Mouse (Mus musculus): ENCODE data around the gene Fbn1. TPM values are rescaled to one million over a fixed set of nuclear protein-coding genes. Genes with fewer than 3 reads are reported as not detected.

Fbn1 gene
- polyA plus RNA-seq, 1 experiment from 2014 or later = 4.8 TPM

DNA sequence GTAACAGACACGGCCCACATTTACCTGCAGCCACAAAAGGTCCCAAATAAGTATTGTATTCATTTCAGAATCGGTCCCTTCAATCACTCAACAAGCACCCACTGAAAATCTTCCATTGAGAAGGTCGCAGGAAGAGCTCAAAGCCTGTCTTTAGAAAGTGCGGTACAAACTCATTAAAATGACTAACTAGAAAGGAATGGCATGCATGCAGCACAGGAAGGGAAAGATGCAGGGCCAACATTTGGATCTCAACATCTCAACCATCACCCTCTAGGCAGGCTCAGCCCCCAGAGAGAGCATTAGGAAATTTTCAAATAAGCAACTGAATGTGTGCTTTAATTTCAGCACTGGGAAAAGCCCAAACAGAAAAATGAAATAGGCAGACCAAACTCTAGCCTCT lies 36.1 kb downstream of the Fbn1 start:
- no peaks in the 10 kb centered on the region for H3K27me3 ChIP-seq (ENCODE audit: low read depth, poor library complexity, severe bottlenecking)
- no peak overlapping the region for H3K4me3 ChIP-seq
- WGBS = 91% methylated on average over 4 of the region's 4 CpGs

DNA sequence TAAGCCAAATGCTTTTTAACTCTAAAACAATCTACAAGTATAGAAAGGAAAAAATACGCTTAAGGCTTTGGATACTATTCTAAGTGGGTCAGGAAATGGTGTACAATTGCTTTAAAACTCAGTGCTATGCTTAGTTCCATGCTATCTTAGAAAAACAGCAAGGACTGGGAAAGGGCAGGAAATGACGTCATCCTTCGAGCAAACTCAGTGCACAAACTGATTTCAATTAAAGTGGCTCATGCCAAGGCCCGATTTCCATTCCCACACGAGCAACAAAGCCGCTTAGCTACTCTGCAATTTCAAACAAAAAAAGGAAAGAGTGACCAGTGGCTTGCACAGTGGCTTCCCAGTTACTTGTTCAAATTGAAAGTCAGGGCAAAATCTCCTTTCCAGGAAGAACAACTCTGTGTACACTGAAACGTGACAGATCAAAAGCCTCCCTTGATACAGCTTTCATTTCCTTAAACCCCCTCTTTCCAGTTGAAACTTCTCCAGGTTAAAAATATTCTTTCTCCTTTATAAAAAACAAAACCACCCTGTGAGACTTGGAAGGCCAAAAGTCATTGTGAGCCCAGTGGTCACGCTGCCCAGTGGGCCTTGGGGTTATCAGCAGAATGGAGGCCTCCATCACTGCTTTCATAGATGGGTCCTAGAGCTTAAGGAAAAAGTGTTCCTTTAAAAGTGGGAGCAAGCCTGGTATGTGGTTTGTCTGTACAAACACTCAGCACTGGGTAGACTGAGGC lies 37.1 kb downstream of the Fbn1 start:
- no peak for DNase-seq (ENCODE audit: low spot score)
- no peak overlapping the region for H3K4me3 ChIP-seq
- 78% methylated on average over 8 of the region's 8 CpGs for WGBS
- no peaks in the 10 kb centered on the region for H3K27me3 ChIP-seq (ENCODE audit: low read depth, poor library complexity, severe bottlenecking)
- peaks cover 19% of the 10 kb centered on the region for H3K36me3 ChIP-seq
- H3K27ac ChIP-seq (replicated peaks) = no peak overlapping the region
- H3K9me3 ChIP-seq (replicated peaks) = no peaks in the 10 kb centered on the region
- no peaks in the 10 kb centered on the region for H3K4me1 ChIP-seq

More for the DNA sequence above, 36.1 kb downstream of the Fbn1 start:
- Histone ChIP-seq H3K9me3 (replicated peaks) (no peaks in the 10 kb centered on the region), H3K27ac (replicated peaks) (no peak overlapping the region), H3K36me3 (peaks cover 10% of the 10 kb centered on the region), H3K4me1 (no peaks in the 10 kb centered on the region)
- no peak for DNase-seq (ENCODE audit: low spot score)

DNA sequence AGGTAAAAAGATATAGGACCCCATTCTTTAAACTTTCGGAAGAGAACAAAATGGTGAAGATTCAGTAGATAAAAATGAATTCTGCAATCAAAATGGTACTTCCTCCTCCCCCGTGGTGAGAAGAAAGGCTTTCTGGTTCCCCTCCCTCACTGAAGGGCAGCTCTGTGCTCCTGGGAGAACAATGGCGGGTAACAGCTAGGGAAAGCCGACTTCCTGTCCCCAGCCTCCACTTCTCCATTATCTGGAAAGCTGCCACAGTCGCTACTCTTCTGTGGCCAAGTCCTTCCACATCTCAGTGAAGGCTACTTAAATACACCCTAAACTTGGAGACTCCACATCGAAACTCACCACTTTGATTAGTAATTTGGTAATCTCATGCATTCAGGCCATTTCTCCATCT lies 43.8 kb downstream of the Fbn1 start:
- Histone ChIP-seq H3K4me3 (no peak overlapping the region), H3K4me1 (no peaks in the 10 kb centered on the region), H3K27me3 (ENCODE audit: low read depth, poor library complexity, severe bottlenecking) (no peaks in the 10 kb centered on the region), H3K36me3 (peaks cover 14% of the 10 kb centered on the region; the same call in 1 of the 2 replicates), H3K27ac (replicated peaks) (no peak overlapping the region), H3K9me3 (replicated peaks) (no peaks in the 10 kb centered on the region)
- no peak for DNase-seq (ENCODE audit: low spot score)
- WGBS = 80% methylated on average over 6 of the region's 6 CpGs

DNA sequence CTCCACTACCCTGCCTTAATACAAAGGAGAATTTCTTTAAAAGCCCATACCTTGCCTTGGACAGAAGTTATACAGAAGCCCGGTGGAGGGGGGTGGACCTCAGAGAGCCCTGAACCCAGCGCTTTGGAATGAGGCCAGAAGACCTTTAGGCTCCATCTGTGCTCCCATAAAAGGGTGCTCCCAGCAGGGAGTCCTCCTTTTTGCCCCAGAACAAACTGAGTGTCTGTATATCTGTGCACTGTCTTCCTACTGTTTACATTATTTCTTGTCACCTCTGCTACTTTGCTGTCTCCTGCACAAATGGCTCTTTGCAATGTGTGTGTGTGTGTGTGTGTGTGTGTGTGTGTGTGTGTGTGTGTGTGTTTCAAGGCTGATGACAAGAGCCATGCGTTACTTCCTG lies 48.7 kb downstream of the Fbn1 start:
- no peaks in the 10 kb centered on the region for H3K36me3 ChIP-seq
- H3K27ac ChIP-seq (replicated peaks) = no peak overlapping the region
- no peak overlapping the region for H3K4me3 ChIP-seq
- no peak for DNase-seq (ENCODE audit: low spot score)
- no peaks in the 10 kb centered on the region for H3K9me3 ChIP-seq (replicated peaks)
- H3K4me1 ChIP-seq = no peaks in the 10 kb centered on the region
- WGBS = 85% methylated on average over 3 of the region's 3 CpGs
- no peaks in the 10 kb centered on the region for H3K27me3 ChIP-seq (ENCODE audit: low read depth, poor library complexity, severe bottlenecking)

DNA sequence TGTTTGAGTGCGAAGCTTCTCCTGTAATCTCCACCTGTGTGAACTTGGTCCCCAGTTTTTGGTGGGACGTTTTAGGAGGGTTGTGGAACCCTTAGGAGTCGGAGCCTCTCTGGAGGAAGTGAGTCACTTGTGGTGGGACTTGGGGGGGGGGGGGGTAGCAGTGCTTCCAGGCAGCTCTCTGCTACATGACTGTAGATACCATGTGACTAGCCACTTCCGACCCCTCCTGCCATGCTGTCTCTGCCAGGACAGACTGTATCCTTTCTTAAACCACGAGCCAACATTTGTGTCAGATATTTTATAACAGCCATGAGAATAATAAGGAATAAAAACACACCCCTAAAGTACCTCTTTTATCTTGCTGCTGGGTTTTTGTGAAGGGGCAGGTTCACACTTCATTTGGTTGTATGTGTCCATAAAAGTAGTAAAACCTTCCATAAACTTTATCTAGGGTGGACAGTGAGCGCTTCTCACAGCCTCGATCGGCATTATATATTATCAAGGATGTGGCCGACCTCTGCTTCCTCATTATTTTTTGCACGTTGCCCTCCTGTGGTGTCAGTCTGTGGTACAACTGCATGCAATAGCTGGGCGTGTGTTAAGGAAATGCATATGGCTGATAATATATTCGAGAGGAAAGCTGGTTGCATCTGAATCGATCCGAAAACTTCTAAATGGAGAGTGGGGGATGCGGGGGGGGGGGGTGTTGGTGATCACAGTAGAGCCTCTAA lies 51.6 kb downstream of the Fbn1 start:
- DNase-seq (ENCODE audit: low spot score) = no peak
- Histone ChIP-seq H3K36me3 (no peaks in the 10 kb centered on the region), H3K4me3 (no peak overlapping the region), H3K27me3 (ENCODE audit: low read depth, poor library complexity, severe bottlenecking) (no peaks in the 10 kb centered on the region), H3K4me1 (peaks cover 14% of the 10 kb centered on the region), H3K27ac (replicated peaks) (no peak overlapping the region), H3K9me3 (replicated peaks) (no peaks in the 10 kb centered on the region)
- WGBS = 90% methylated on average over 15 of the region's 15 CpGs

DNA sequence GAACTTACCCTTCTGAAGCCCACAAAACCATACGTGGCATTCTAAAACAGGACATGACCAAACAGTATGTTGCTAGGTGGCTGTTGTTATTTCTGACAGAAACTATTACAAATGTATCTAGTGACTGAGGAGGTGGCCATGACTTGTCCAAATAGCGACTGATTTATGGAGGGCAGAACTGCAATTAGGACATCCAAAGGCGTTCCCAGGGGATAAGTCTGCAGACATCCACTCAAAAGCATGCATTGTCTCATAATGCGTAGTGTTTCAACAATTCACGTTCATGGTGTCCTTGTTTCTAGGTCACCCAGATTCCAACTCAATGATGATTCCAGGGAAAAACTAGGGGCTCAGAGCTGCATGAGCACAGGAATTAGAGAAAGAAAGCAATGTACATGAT lies 53.0 kb downstream of the Fbn1 start:
- H3K9me3 ChIP-seq (replicated peaks) = no peaks in the 10 kb centered on the region
- 95% methylated on average over 5 of the region's 5 CpGs for WGBS
- no peak for DNase-seq (ENCODE audit: low spot score)
- no peaks in the 10 kb centered on the region for H3K36me3 ChIP-seq
- no peaks in the 10 kb centered on the region for H3K27me3 ChIP-seq (ENCODE audit: low read depth, poor library complexity, severe bottlenecking)
- peaks cover 14% of the 10 kb centered on the region for H3K4me1 ChIP-seq
- no peak overlapping the region for H3K4me3 ChIP-seq
- H3K27ac ChIP-seq (replicated peaks) = no peak overlapping the region

DNA sequence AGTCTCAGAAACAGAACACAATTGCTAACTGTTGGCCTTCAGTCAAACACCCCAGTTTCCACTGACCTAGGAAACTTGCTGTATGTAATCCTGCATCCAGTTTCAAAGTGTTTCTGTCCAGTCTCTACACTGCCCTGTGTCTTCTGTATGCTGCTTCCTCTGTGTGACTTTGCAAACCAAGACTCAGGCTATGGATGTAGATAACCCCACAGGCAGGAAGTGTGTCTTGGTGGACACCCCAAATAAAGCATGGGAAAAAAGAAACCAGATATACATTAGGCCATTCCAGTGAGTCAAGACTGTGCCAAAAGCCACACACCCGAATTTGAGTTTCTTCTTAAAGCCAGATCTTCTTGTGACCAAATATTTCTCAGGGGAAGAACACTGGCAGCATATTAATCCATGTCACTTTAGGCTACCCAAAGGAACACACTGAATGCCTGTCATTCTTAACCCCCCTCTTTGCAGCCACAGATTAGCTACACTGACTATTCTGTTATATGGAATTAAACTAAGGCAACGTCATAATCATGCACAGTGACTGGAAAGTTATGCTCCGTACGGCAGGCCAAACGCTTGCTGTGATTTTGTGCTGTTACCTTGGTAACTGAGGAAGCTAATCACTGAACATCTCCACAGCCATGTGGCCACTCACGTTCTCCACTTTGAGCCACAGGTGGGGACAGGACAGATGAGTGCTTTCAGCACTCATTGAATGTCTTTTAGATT lies 55.3 kb downstream of the Fbn1 start:
- Histone ChIP-seq H3K27me3 (ENCODE audit: low read depth, poor library complexity, severe bottlenecking) (no peaks in the 10 kb centered on the region), H3K27ac (replicated peaks) (peak overlapping the region; percentile 46), H3K4me1 (peaks cover 14% of the 10 kb centered on the region), H3K36me3 (no peaks in the 10 kb centered on the region), H3K4me3 (no peak overlapping the region), H3K9me3 (replicated peaks) (no peaks in the 10 kb centered on the region)
- 54% methylated on average over 6 of the region's 6 CpGs for WGBS
- DNase-seq (ENCODE audit: low spot score) = no peak

DNA sequence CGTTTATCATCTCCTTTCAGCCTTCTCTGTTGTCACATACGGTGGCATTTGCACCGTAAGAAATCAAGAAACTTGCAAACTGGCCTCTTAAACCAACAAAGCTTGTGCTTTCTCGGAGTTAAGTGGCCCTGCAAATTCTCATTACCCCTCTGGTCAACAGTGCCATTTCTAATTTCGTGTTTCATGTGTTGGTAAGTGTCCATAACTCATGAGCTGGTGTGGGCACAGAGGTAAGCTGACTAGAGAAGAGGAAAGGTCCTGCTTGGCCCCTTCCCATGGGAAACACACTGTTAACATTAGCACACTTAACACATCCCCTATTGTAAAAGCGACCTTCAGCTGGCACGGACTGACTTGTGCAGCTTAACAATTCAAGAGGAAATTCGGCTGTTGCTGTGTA lies 58.4 kb downstream of the Fbn1 start:
- DNase-seq (ENCODE audit: low spot score) = no peak
- WGBS = 84% methylated on average over 8 of the region's 8 CpGs
- no peak overlapping the region for H3K27ac ChIP-seq (replicated peaks)
- no peak overlapping the region for H3K4me3 ChIP-seq
- peaks cover 16% of the 10 kb centered on the region for H3K4me1 ChIP-seq
- H3K36me3 ChIP-seq = no peaks in the 10 kb centered on the region
- no peaks in the 10 kb centered on the region for H3K9me3 ChIP-seq (replicated peaks)
- no peaks in the 10 kb centered on the region for H3K27me3 ChIP-seq (ENCODE audit: low read depth, poor library complexity, severe bottlenecking)

DNA sequence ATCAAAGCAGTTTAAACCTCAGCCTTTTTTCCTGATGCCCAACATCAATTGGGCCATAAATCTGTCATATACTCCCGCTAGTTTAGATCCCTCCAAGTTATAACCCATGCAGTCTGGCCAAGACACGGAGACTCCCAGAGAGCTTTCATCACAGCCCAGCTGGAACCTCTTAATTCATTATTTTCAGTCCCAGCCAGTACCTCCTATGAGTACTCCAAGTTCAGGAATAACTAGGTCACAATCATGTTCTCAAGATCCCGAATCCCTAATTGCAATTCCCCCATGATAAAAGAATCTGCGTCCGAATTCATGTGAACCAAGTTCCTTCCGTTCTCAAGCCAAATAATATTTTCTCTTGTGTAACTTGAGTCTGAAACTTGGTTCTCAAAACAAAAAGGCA lies 58.9 kb downstream of the Fbn1 start:
- H3K27me3 ChIP-seq (ENCODE audit: low read depth, poor library complexity, severe bottlenecking) = no peaks in the 10 kb centered on the region
- no peak for DNase-seq (ENCODE audit: low spot score)
- 90% methylated on average over 6 of the region's 6 CpGs for WGBS
- no peak overlapping the region for H3K4me3 ChIP-seq
- H3K4me1 ChIP-seq = peaks cover 16% of the 10 kb centered on the region
- no peak overlapping the region for H3K27ac ChIP-seq (replicated peaks)
- H3K36me3 ChIP-seq = no peaks in the 10 kb centered on the region
- no peaks in the 10 kb centered on the region for H3K9me3 ChIP-seq (replicated peaks)

DNA sequence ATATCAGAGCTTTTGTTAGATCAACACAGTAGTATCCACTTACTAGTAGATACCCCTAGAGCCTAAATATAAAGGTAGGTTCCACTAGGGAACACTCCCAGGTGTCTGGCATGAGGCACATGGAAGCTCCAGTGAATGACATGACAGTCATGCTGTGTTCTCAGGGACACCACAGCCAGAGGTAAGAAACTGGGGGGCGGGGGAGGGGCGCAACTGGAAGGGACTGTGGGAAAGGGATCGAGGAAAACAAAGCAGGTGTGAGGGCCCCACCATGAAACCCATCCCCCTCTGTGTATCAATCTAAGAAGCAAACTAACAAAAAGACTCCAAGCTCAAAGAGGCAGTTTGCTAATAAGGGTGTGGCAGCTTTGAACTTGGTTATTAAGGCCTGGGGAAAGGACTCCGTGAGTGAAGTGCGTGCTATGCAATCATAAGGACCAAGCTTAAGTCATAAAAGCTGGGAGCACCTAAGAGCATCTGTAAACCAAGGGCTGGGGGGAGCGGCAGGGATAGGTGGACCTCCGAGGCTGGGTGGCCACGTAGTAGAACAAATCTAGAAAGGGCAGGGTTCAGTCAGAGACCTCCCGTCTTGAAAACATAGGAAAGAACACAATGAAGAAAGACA lies 60.4 kb downstream of the Fbn1 start:
- Histone ChIP-seq H3K4me1 (peaks cover 6% of the 10 kb centered on the region), H3K27me3 (ENCODE audit: low read depth, poor library complexity, severe bottlenecking) (no peaks in the 10 kb centered on the region), H3K9me3 (replicated peaks) (no peaks in the 10 kb centered on the region), H3K27ac (replicated peaks) (no peak overlapping the region), H3K36me3 (no peaks in the 10 kb centered on the region), H3K4me3 (no peak overlapping the region)
- 87% methylated on average over 9 of the region's 9 CpGs for WGBS
- no peak for DNase-seq (ENCODE audit: low spot score)

DNA sequence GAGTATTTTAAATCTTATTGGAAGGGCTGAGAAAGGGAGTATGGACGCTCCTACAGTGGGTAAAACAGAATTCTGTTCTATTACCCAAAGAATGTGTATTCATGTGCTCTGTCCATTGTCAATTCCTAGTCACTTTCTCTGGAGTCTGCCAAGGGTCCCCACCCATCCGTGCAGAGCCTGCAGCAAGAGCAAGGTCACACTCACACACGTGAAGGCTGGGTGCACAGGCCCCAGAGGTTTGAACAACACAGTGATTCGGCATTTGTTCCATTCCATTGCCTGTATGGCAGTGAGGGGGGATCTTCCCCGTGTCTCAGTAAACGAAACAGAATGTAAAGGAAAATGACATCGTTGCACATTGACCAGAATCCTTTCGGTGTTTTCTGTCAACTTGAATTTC lies 69.4 kb downstream of the Fbn1 start:
- WGBS = 84% methylated on average over 8 of the region's 8 CpGs
- no peaks in the 10 kb centered on the region for H3K4me1 ChIP-seq
- no peaks in the 10 kb centered on the region for H3K36me3 ChIP-seq
- no peak for DNase-seq (ENCODE audit: low spot score)
- no peaks in the 10 kb centered on the region for H3K27me3 ChIP-seq (ENCODE audit: low read depth, poor library complexity, severe bottlenecking)
- no peak overlapping the region for H3K4me3 ChIP-seq
- H3K27ac ChIP-seq (replicated peaks) = no peak overlapping the region
- no peaks in the 10 kb centered on the region for H3K9me3 ChIP-seq (replicated peaks)

DNA sequence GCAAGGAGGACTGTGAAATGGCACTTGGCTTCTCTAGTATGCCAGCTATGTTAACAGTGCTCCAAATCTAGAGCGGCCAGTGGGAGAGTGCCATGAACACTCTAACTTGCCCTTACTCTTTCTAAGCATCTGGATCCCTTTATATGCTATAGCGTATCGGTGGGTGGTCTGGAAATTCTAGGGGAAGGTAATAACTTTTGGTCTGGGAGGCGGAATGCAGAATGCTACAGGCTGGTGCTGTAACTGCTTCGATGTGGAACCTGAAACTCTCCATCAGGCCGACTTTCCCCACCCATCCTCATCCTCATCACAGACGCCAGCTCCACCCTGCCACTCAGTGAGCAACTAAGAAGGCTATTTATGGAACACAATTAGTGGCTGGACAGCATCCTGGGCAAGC lies 71.6 kb downstream of the Fbn1 start:
- no peak overlapping the region for H3K27ac ChIP-seq (replicated peaks)

More for the DNA sequence above, 71.6 kb downstream of the Fbn1 start:
- Histone ChIP-seq H3K36me3 (no peaks in the 10 kb centered on the region), H3K9me3 (replicated peaks) (no peaks in the 10 kb centered on the region), H3K27me3 (ENCODE audit: low read depth, poor library complexity, severe bottlenecking) (no peaks in the 10 kb centered on the region), H3K4me3 (no peak overlapping the region), H3K4me1 (no peaks in the 10 kb centered on the region)
- DNase-seq (ENCODE audit: low spot score) = no peak
- 81% methylated on average over 7 of the region's 7 CpGs for WGBS
